Mouse (Mus musculus): Measurements from ENCODE around the gene Sh3bp1. TPM values are rescaled to one million over a fixed set of nuclear protein-coding genes. Genes with fewer than 3 reads are reported as not detected.
A peak's percentile ranks its signal among the peaks of the same experiment; 100 is the strongest.

Gene Sh3bp1
- polyA plus RNA-seq, 1 experiment = 26.8 TPM

- TF ChIP-seq EP300 (IDR thresholded peaks at IDR 0.05; ENCODE audit: insufficient read depth, low read depth, low read length) (peak; percentile 67), CTCF (IDR thresholded peaks at IDR 0.05; ENCODE audit: low read depth, low read length) (no peak)
- Histone ChIP-seq H3K27me3 (ENCODE audit: control insufficient read depth, insufficient read depth, low read length, poor library complexity, severe bottlenecking) (no peaks in the 10 kb centered on the region), H3K9ac (ENCODE audit: low read depth, poor library complexity, severe bottlenecking) (no peak overlapping the region), H3K4me3 (ENCODE audit: low read depth, low read length) (no peak overlapping the region), H3K27ac (ENCODE audit: insufficient read depth, low read length) (0 out of 2 replicates have a peak overlapping the region, but pooled peaks have one; percentile 7), H3K4me1 (ENCODE audit: control insufficient read depth, insufficient read depth, low read length) (peaks cover 4% of the 10 kb centered on the region), H3K36me3 (ENCODE audit: control insufficient read depth, insufficient read depth, low read length, poor library complexity, severe bottlenecking) (no peaks in the 10 kb centered on the region), H3K9me3 (replicated peaks; ENCODE audit: control insufficient read depth, insufficient read depth, low read length, poor library complexity, severe bottlenecking) (no peaks in the 10 kb centered on the region)
Measured at GRCm38 (mm10) chr15:78868398-78868797, 31.2 kb upstream of the Sh3bp1 start.

- Histone ChIP-seq H3K27ac (ENCODE audit: insufficient read depth, low read length) (no peak overlapping the region), H3K27me3 (ENCODE audit: control insufficient read depth, insufficient read depth, low read length, poor library complexity, severe bottlenecking) (no peaks in the 10 kb centered on the region), H3K4me3 (ENCODE audit: low read depth, low read length) (no peak overlapping the region), H3K9ac (ENCODE audit: low read depth, poor library complexity, severe bottlenecking) (no peak overlapping the region), H3K9me3 (replicated peaks; ENCODE audit: control insufficient read depth, insufficient read depth, low read length, poor library complexity, severe bottlenecking) (no peaks in the 10 kb centered on the region), H3K4me1 (ENCODE audit: control insufficient read depth, insufficient read depth, low read length) (peaks cover 6% of the 10 kb centered on the region), H3K36me3 (ENCODE audit: control insufficient read depth, insufficient read depth, low read length, poor library complexity, severe bottlenecking) (no peaks in the 10 kb centered on the region)
- TF ChIP-seq POLR2A (IDR thresholded peaks at IDR 0.05; ENCODE audit: insufficient read depth, low read length) (no peak), EP300 (IDR thresholded peaks at IDR 0.05; ENCODE audit: insufficient read depth, low read depth, low read length) (no peak), CTCF (IDR thresholded peaks at IDR 0.05; ENCODE audit: low read depth, low read length) (no peak)
Measured at GRCm38 (mm10) chr15:78868826-78869233, 30.7 kb upstream of the Sh3bp1 start.

GRCm38 (mm10) chr15:78869775-78870174 is 29.8 kb upstream of the Sh3bp1 start:
- peaks cover 6% of the 10 kb centered on the region for H3K4me1 ChIP-seq (ENCODE audit: control insufficient read depth, insufficient read depth, low read length)
- no peaks in the 10 kb centered on the region for H3K9me3 ChIP-seq (replicated peaks; ENCODE audit: control insufficient read depth, insufficient read depth, low read length, poor library complexity, severe bottlenecking)
- H3K27ac ChIP-seq (ENCODE audit: insufficient read depth, low read length) = no peak overlapping the region
- no peaks in the 10 kb centered on the region for H3K27me3 ChIP-seq (ENCODE audit: control insufficient read depth, insufficient read depth, low read length, poor library complexity, severe bottlenecking)
- no peak overlapping the region for H3K9ac ChIP-seq (ENCODE audit: low read depth, poor library complexity, severe bottlenecking)
- H3K36me3 ChIP-seq (ENCODE audit: control insufficient read depth, insufficient read depth, low read length, poor library complexity, severe bottlenecking) = no peaks in the 10 kb centered on the region
- TF ChIP-seq CTCF (IDR thresholded peaks at IDR 0.05; ENCODE audit: low read depth, low read length) (peak; percentile 50), EP300 (IDR thresholded peaks at IDR 0.05; ENCODE audit: insufficient read depth, low read depth, low read length) (no peak)
- no peak overlapping the region for H3K4me3 ChIP-seq (ENCODE audit: low read depth, low read length)

GRCm38 (mm10) chr15:78872021-78872608 is 27.5 kb upstream of the Sh3bp1 start:
- no peaks in the 10 kb centered on the region for H3K9me3 ChIP-seq (replicated peaks; ENCODE audit: control insufficient read depth, insufficient read depth, low read length, poor library complexity, severe bottlenecking)
- no peaks in the 10 kb centered on the region for H3K27me3 ChIP-seq (ENCODE audit: control insufficient read depth, insufficient read depth, low read length, poor library complexity, severe bottlenecking)
- no peak overlapping the region for H3K9ac ChIP-seq (ENCODE audit: low read depth, poor library complexity, severe bottlenecking)
- no peaks in the 10 kb centered on the region for H3K36me3 ChIP-seq (ENCODE audit: control insufficient read depth, insufficient read depth, low read length, poor library complexity, severe bottlenecking)
- TF ChIP-seq POLR2A (IDR thresholded peaks at IDR 0.05; ENCODE audit: insufficient read depth, low read length) (no peak), EP300 (IDR thresholded peaks at IDR 0.05; ENCODE audit: insufficient read depth, low read depth, low read length) (no peak), CTCF (IDR thresholded peaks at IDR 0.05; ENCODE audit: low read depth, low read length) (no peak)
- H3K27ac ChIP-seq (ENCODE audit: insufficient read depth, low read length) = no peak overlapping the region
- H3K4me3 ChIP-seq (ENCODE audit: low read depth, low read length) = no peak overlapping the region
- H3K4me1 ChIP-seq (ENCODE audit: control insufficient read depth, insufficient read depth, low read length) = peaks cover 8% of the 10 kb centered on the region

- Histone ChIP-seq H3K36me3 (ENCODE audit: control insufficient read depth, insufficient read depth, low read length, poor library complexity, severe bottlenecking) (no peaks in the 10 kb centered on the region), H3K9ac (ENCODE audit: low read depth, poor library complexity, severe bottlenecking) (no peak overlapping the region), H3K9me3 (replicated peaks; ENCODE audit: control insufficient read depth, insufficient read depth, low read length, poor library complexity, severe bottlenecking) (no peaks in the 10 kb centered on the region), H3K27me3 (ENCODE audit: control insufficient read depth, insufficient read depth, low read length, poor library complexity, severe bottlenecking) (no peaks in the 10 kb centered on the region), H3K4me1 (ENCODE audit: control insufficient read depth, insufficient read depth, low read length) (peaks cover 8% of the 10 kb centered on the region), H3K27ac (ENCODE audit: insufficient read depth, low read length) (0 out of 2 replicates have a peak overlapping the region, but pooled peaks have one; percentile 24), H3K4me3 (ENCODE audit: low read depth, low read length) (no peak overlapping the region)
- no peak for TF ChIP-seq EP300 (IDR thresholded peaks at IDR 0.05; ENCODE audit: insufficient read depth, low read depth, low read length)
- TF ChIP-seq CTCF (IDR thresholded peaks at IDR 0.05; ENCODE audit: low read depth, low read length) = peak; percentile 38
Measured at GRCm38 (mm10) chr15:78873803-78874435, 25.6 kb upstream of the Sh3bp1 start.

GRCm38 (mm10) chr15:78874989-78875388 is 24.6 kb upstream of the Sh3bp1 start:
- no peak overlapping the region for H3K9ac ChIP-seq (ENCODE audit: low read depth, poor library complexity, severe bottlenecking)
- peak overlapping the region; percentile 24 for H3K27ac ChIP-seq (ENCODE audit: insufficient read depth, low read length)
- peaks cover 8% of the 10 kb centered on the region for H3K4me1 ChIP-seq (ENCODE audit: control insufficient read depth, insufficient read depth, low read length)
- no peak for TF ChIP-seq POLR2A (IDR thresholded peaks at IDR 0.05; ENCODE audit: insufficient read depth, low read length)
- TF ChIP-seq CTCF (IDR thresholded peaks at IDR 0.05; ENCODE audit: low read depth, low read length) = no peak
- no peak for TF ChIP-seq EP300 (IDR thresholded peaks at IDR 0.05; ENCODE audit: insufficient read depth, low read depth, low read length)
- no peaks in the 10 kb centered on the region for H3K27me3 ChIP-seq (ENCODE audit: control insufficient read depth, insufficient read depth, low read length, poor library complexity, severe bottlenecking)
- no peaks in the 10 kb centered on the region for H3K36me3 ChIP-seq (ENCODE audit: control insufficient read depth, insufficient read depth, low read length, poor library complexity, severe bottlenecking)
- H3K9me3 ChIP-seq (replicated peaks; ENCODE audit: control insufficient read depth, insufficient read depth, low read length, poor library complexity, severe bottlenecking) = no peaks in the 10 kb centered on the region
- H3K4me3 ChIP-seq (ENCODE audit: low read depth, low read length) = no peak overlapping the region

Data from ES-Bruce4 (cell line).